Mouse (Mus musculus) spleen, adult 2 months (tissue): ENCODE measurements around the gene Gc. TPM values are rescaled to one million over a fixed set of nuclear protein-coding genes. Genes with fewer than 3 reads are reported as not detected.

Experiments used
- DNase-seq, 2 experiments: peaks; one replicate each; pipeline versions ENCODE4 v3.0.0 to v3.0.0-alpha.2; 2012 to 2021; ENCODE audit warnings: low spot score in 2 of 2, low read depth in 1 of 2
- H3K27ac ChIP-seq: fragments of 200-500 bp; 2 replicates; pipeline ENCODE4 v1.5.1; 2012; ENCODE audit warnings: low read length, inconsistent platforms; ENCODE audit not compliant: insufficient read depth
- H3K27me3 ChIP-seq: fragments of 200-500 bp; 2 replicates; pipeline ENCODE4 v1.6.1; 2012; ENCODE audit warnings: mild to moderate bottlenecking, moderate library complexity, low read length, inconsistent platforms; ENCODE audit not compliant: control insufficient read depth, insufficient read depth
- H3K36me3 ChIP-seq: fragments of 200-500 bp; 2 replicates; pipeline ENCODE4 v1.6.1; 2012; ENCODE audit warnings: mild to moderate bottlenecking, low read length, inconsistent platforms; ENCODE audit not compliant: control insufficient read depth, insufficient read depth
- H3K4me1 ChIP-seq: fragments of 200-500 bp; 2 replicates; pipeline ENCODE4 v1.6.1; 2011; ENCODE audit warnings: inconsistent platforms; ENCODE audit not compliant: control insufficient read depth, insufficient read depth, insufficient read length
- H3K4me3 ChIP-seq: fragments of 200-500 bp; 2 replicates; pipeline ENCODE4 v1.5.1; 2011; ENCODE audit warnings: mild to moderate bottlenecking, inconsistent platforms; ENCODE audit not compliant: insufficient read depth, insufficient read length; ENCODE audit errors: extremely low read depth
- CTCF ChIP-seq: fragments of 200-500 bp; IDR thresholded peaks from 2 replicates; pipeline ENCODE4 v1.5.1; 2011; ENCODE audit warnings: mild to moderate bottlenecking, inconsistent platforms; ENCODE audit not compliant: insufficient read depth, insufficient read length, insufficient replicate concordance; ENCODE audit errors: extremely low read depth
- POLR2A ChIP-seq: fragments of 200-500 bp; IDR thresholded peaks from 2 replicates; pipeline ENCODE4 v1.6.1; 2011; ENCODE audit warnings: low read depth, low read length, inconsistent platforms
- WGBS: fragments of 180-500 bp; shearing (Covaris S2); methylation state at CpG from one replicate; pipeline ENCODE4 v1.1.7; 2018; 5-methylcytosine and 5-hydroxymethylcytosine counted together
- polyA plus RNA-seq: library from polyadenylated mRNA; depleted of rRNA; stranded (reverse); fragments of >200 nt; gene quantifications from 2 replicates; pipeline ENCODE4 v1.2.3, GENCODE M21; 2012; rRNA removed

The Gc gene
- polyA plus RNA-seq, 1 experiment = 0.11 TPM

GRCm38 (mm10) chr5:89370140-89370539 is 87.6 kb downstream of the Gc start:
- WGBS = 27% methylated on average over 1 of the region's 1 CpGs
- no peaks in the 10 kb centered on the region for H3K27me3 ChIP-seq
- no peak overlapping the region for H3K4me3 ChIP-seq
- H3K4me1 ChIP-seq = no peaks in the 10 kb centered on the region
- DNase-seq = no peak
- TF ChIP-seq POLR2A (no peak), CTCF (no peak)
- H3K27ac ChIP-seq = no peak overlapping the region
- H3K36me3 ChIP-seq = no peaks in the 10 kb centered on the region

- no peak overlapping the region for H3K27ac ChIP-seq
- no peak for TF ChIP-seq POLR2A
- no peak for TF ChIP-seq CTCF
- no peaks in the 10 kb centered on the region for H3K27me3 ChIP-seq
- H3K4me3 ChIP-seq = no peak overlapping the region
- WGBS = 72% methylated on average over 4 of the region's 4 CpGs
- no peaks in the 10 kb centered on the region for H3K4me1 ChIP-seq
- DNase-seq = no peak
- no peaks in the 10 kb centered on the region for H3K36me3 ChIP-seq
These were observed 89.5 kb downstream of the Gc start for GRCm38 (mm10) chr5:89368045-89368743.

Other genes with a start within 250 kb of the Gc start
- gene Npffr2, start 69.5 kb upstream of the Gc start, polyA plus RNA-seq = not detected in 2 replicates